Mouse (Mus musculus) myocyte (in vitro differentiated cells): ENCODE results near the gene Slc7a4. TPM values are rescaled to one million over a fixed set of nuclear protein-coding genes. Genes with fewer than 3 reads are reported as not detected.

ENCODE experiments used
- H3K27me3 ChIP-seq: one replicate; pipeline ENCODE4 v1.6.1; 2011; ENCODE audit not compliant: control insufficient read depth, insufficient read depth, insufficient read length
- H3K36me3 ChIP-seq: one replicate; pipeline ENCODE4 v1.6.1; 2011; ENCODE audit not compliant: control insufficient read depth, insufficient read depth
- H3K4me2 ChIP-seq: one replicate; pipeline ENCODE4 v1.6.1; 2011; ENCODE audit warnings: low read depth, control low read depth
- H3K4me3 ChIP-seq: one replicate; pipeline ENCODE4 v1.5.1; 2011; ENCODE audit warnings: mild to moderate bottlenecking, control low read depth, moderate library complexity
- H3K79me2 ChIP-seq: one replicate; pipeline ENCODE4 v1.6.1; 2011; ENCODE audit not compliant: control insufficient read depth, insufficient read depth
- H3ac ChIP-seq: one replicate; pipeline ENCODE4 v1.6.1; 2011; ENCODE audit not compliant: control insufficient read depth, insufficient read length
- CEBPB ChIP-seq: IDR thresholded peaks from 2 replicates; pipeline ENCODE4 v1.6.1; 2011; ENCODE audit warnings: mild to moderate bottlenecking, moderate library complexity; ENCODE audit not compliant: poor library complexity, insufficient read depth, severe bottlenecking
- E2F4 ChIP-seq: IDR thresholded peaks from one replicate; pipeline ENCODE4 v1.6.1; 2011; ENCODE audit warnings: mild to moderate bottlenecking, control low read depth, moderate library complexity; ENCODE audit not compliant: insufficient read depth
- MAX ChIP-seq: IDR thresholded peaks from one replicate; pipeline ENCODE4 v1.6.1; 2011; ENCODE audit warnings: low read depth, mild to moderate bottlenecking, control low read depth
- MYOD1 ChIP-seq, 3 experiments: IDR thresholded peaks; one replicate each; pipeline ENCODE4 v1.6.1; 2011; ENCODE audit warnings: control low read depth in 2 of 3, low read depth in 2 of 3, mild to moderate bottlenecking in 2 of 3, moderate library complexity in 1 of 3; ENCODE audit not compliant: insufficient read length in 2 of 3, control insufficient read depth in 1 of 3
- MYOG ChIP-seq, 3 experiments: IDR thresholded peaks; one replicate each; pipeline ENCODE4 v1.6.1; 2011; ENCODE audit warnings: control low read depth in 2 of 3, low read depth in 2 of 3, mild to moderate bottlenecking in 2 of 3; ENCODE audit not compliant: insufficient read length in 2 of 3, control insufficient read depth in 1 of 3, insufficient read depth in 1 of 3
- POLR2A ChIP-seq: IDR thresholded peaks from one replicate; pipeline ENCODE4 v1.6.1; 2011; ENCODE audit warnings: low read depth, mild to moderate bottlenecking, control low read depth, moderate library complexity; ENCODE audit not compliant: insufficient read length
- POLR2AphosphoS2 ChIP-seq: IDR thresholded peaks from one replicate; pipeline ENCODE4 v1.6.1; 2011; ENCODE audit warnings: low read depth, control low read depth; ENCODE audit not compliant: insufficient read length
- REST ChIP-seq: IDR thresholded peaks from one replicate; pipeline ENCODE4 v1.6.1; 2011; ENCODE audit warnings: mild to moderate bottlenecking, control low read depth, moderate library complexity; ENCODE audit not compliant: insufficient read depth, insufficient read length
- SRF ChIP-seq: IDR thresholded peaks from one replicate; pipeline ENCODE4 v1.6.1; 2011; ENCODE audit warnings: low read depth; ENCODE audit not compliant: control insufficient read depth, insufficient read length
- TCF12 ChIP-seq: IDR thresholded peaks from one replicate; pipeline ENCODE4 v1.6.1; 2011; ENCODE audit warnings: mild to moderate bottlenecking, control low read depth; ENCODE audit not compliant: poor library complexity, insufficient read depth, severe bottlenecking
- TCF3 ChIP-seq: IDR thresholded peaks from one replicate; pipeline ENCODE4 v1.6.1; 2011; ENCODE audit warnings: low read depth, control low read depth; ENCODE audit not compliant: insufficient read length
- USF1 ChIP-seq: IDR thresholded peaks from one replicate; pipeline ENCODE4 v1.6.1; 2011; ENCODE audit warnings: low read depth, mild to moderate bottlenecking, control low read depth, moderate library complexity
- polyA plus RNA-seq: library from polyadenylated mRNA; unstranded; fragments of >200 nt; fragmentation: generic; extraction: Trizol; gene quantifications from one replicate; pipeline ENCODE4 v1.2.1, GENCODE M21; 2012; ENCODE audit warnings: missing spikeins

Gene Slc7a4
- polyA plus RNA-seq, 1 experiment: 1.1 TPM

- no peak for TF ChIP-seq POLR2AphosphoS2
- TF ChIP-seq MAX: no peak
- no peak for TF ChIP-seq SRF
- no peak for TF ChIP-seq REST
- TF ChIP-seq POLR2A: no peak
- no peak for TF ChIP-seq TCF12
- TF ChIP-seq MYOG (IDR thresholded peaks at IDR 0.05; ENCODE audit: control insufficient read depth in 1 of 3, insufficient read depth in 1 of 3, insufficient read length in 2 of 3, low read depth in 2 of 3): no peak
- no peak for TF ChIP-seq E2F4
- TF ChIP-seq MYOD1 (IDR thresholded peaks at IDR 0.05; ENCODE audit: control insufficient read depth in 1 of 3, insufficient read length in 2 of 3, low read depth in 2 of 3): no peak
- no peak for TF ChIP-seq CEBPB
- no peak for TF ChIP-seq TCF3
- no peak for TF ChIP-seq USF1
These were observed 22.7 kb upstream of the Slc7a4 start for GRCm38 (mm10) chr16:17605684-17606083.

GRCm38 (mm10) chr16:17604941-17605340, 21.9 kb upstream of the Slc7a4 start:
- Histone ChIP-seq H3K4me3 (no peak overlapping the region), H3K27me3 (no peaks in the 10 kb centered on the region), H3ac (no peak overlapping the region), H3K4me2 (no peak overlapping the region), H3K79me2 (no peaks in the 10 kb centered on the region), H3K36me3 (no peaks in the 10 kb centered on the region)
- TF ChIP-seq CEBPB: no peak
- TF ChIP-seq TCF3: no peak
- no peak for TF ChIP-seq MYOD1 (IDR thresholded peaks at IDR 0.05; ENCODE audit: control insufficient read depth in 1 of 3, insufficient read length in 2 of 3, low read depth in 2 of 3)
- no peak for TF ChIP-seq E2F4
- TF ChIP-seq POLR2AphosphoS2: no peak
- TF ChIP-seq REST: no peak
- no peak for TF ChIP-seq MAX
- no peak for TF ChIP-seq SRF
- no peak for TF ChIP-seq USF1
- TF ChIP-seq TCF12: no peak
- TF ChIP-seq MYOG (IDR thresholded peaks at IDR 0.05; ENCODE audit: control insufficient read depth in 1 of 3, insufficient read depth in 1 of 3, insufficient read length in 2 of 3, low read depth in 2 of 3): no peak
- no peak for TF ChIP-seq POLR2A

More at GRCm38 (mm10) chr16:17605684-17606083, 22.7 kb upstream of the Slc7a4 start:
- H3K27me3 ChIP-seq: no peaks in the 10 kb centered on the region
- H3ac ChIP-seq: no peak overlapping the region
- no peak overlapping the region for H3K4me2 ChIP-seq
- H3K36me3 ChIP-seq: no peaks in the 10 kb centered on the region
- no peaks in the 10 kb centered on the region for H3K79me2 ChIP-seq
- no peak overlapping the region for H3K4me3 ChIP-seq

- no peak overlapping the region for H3ac ChIP-seq
- H3K79me2 ChIP-seq: no peaks in the 10 kb centered on the region
- no peaks in the 10 kb centered on the region for H3K36me3 ChIP-seq
- H3K27me3 ChIP-seq: no peaks in the 10 kb centered on the region
- TF ChIP-seq CEBPB: no peak
- no peak for TF ChIP-seq TCF12
- no peak for TF ChIP-seq E2F4
- no peak for TF ChIP-seq TCF3
- no peak for TF ChIP-seq USF1
- TF ChIP-seq REST: no peak
- no peak for TF ChIP-seq SRF
- no peak for TF ChIP-seq POLR2A
- TF ChIP-seq MYOG (IDR thresholded peaks at IDR 0.05; ENCODE audit: control insufficient read depth in 1 of 3, insufficient read depth in 1 of 3, insufficient read length in 2 of 3, low read depth in 2 of 3): no peak
- TF ChIP-seq POLR2AphosphoS2: no peak
- no peak for TF ChIP-seq MAX
- TF ChIP-seq MYOD1 (IDR thresholded peaks at IDR 0.05; ENCODE audit: control insufficient read depth in 1 of 3, insufficient read length in 2 of 3, low read depth in 2 of 3): no peak
- no peak overlapping the region for H3K4me2 ChIP-seq
- no peak overlapping the region for H3K4me3 ChIP-seq
These were observed 18.0 kb upstream of the Slc7a4 start for GRCm38 (mm10) chr16:17600944-17601562.

GRCm38 (mm10) chr16:17590731-17591130, 7.7 kb upstream of the Slc7a4 start:
- H3K36me3 ChIP-seq: no peaks in the 10 kb centered on the region
- H3K27me3 ChIP-seq: no peaks in the 10 kb centered on the region
- TF ChIP-seq REST (no peak), POLR2AphosphoS2 (no peak), MYOD1 (IDR thresholded peaks at IDR 0.05; ENCODE audit: control insufficient read depth in 1 of 3, insufficient read length in 2 of 3, low read depth in 2 of 3) (no peak), USF1 (no peak)
- no peak overlapping the region for H3K4me2 ChIP-seq
- no peaks in the 10 kb centered on the region for H3K79me2 ChIP-seq
- no peak overlapping the region for H3K4me3 ChIP-seq
- no peak overlapping the region for H3ac ChIP-seq

GRCm38 (mm10) chr16:17584555-17584954, 1.5 kb upstream of the Slc7a4 start:
- Histone ChIP-seq H3K4me2 (no peak overlapping the region), H3K27me3 (no peaks in the 10 kb centered on the region), H3K36me3 (no peaks in the 10 kb centered on the region), H3K79me2 (no peaks in the 10 kb centered on the region), H3ac (no peak overlapping the region), H3K4me3 (no peak overlapping the region)
- TF ChIP-seq REST (no peak), TCF3 (no peak), POLR2AphosphoS2 (no peak), MYOD1 (IDR thresholded peaks at IDR 0.05; ENCODE audit: control insufficient read depth in 1 of 3, insufficient read length in 2 of 3, low read depth in 2 of 3) (no peak), E2F4 (no peak), SRF (no peak), USF1 (no peak), POLR2A (no peak), CEBPB (no peak), TCF12 (no peak), MAX (no peak), MYOG (IDR thresholded peaks at IDR 0.05; ENCODE audit: control insufficient read depth in 1 of 3, insufficient read depth in 1 of 3, insufficient read length in 2 of 3, low read depth in 2 of 3) (no peak)
